Comparison of ENCODE assay signal across 10 mouse cellular contexts in the genomic region with DNA sequence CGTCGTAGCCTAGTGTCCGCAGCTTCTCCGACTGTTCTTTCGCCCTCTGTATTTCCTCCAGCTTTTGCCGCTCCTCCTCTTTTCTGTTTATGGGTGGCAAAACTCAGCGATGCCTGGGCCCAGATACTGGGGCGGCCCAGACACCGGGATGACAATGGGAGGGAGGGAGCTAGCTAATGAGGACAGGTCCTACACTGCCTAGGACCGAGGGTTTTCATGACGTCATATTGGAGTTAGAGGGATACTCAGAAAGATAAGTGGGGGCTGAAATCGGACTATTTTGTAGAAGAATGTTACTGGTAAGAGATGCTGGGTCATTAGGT. TPM values are rescaled to one million over a fixed set of nuclear protein-coding genes. Genes with fewer than 3 reads are reported as not detected.
DNase-seq lines count a peak whose midpoint lies in the region; ATAC-seq and TF ChIP-seq lines count a peak whose summit lies in the region.
"Had no signal": no experiment of that assay in that cellular context is flagged by ENCODE, and none has a peak within 500 bp of the region (broad histone marks: within the 10 kb centered on the region; RNA-seq: fewer than 3 reads in every experiment).

No protein-coding gene starts in this region.

- H3K9ac ChIP-seq in kidney, postnatal 0 days (ENCODE audit: low read depth, low read length): no peak overlapping the region
- H3K9ac ChIP-seq in embryonic facial prominence, embryonic 11.5 days (replicated peaks; ENCODE audit: low read length): no peak overlapping the region
- H3K9ac ChIP-seq in hindbrain, embryonic 13.5 days: no peak overlapping the region
- H3K9ac ChIP-seq in midbrain, embryonic 12.5 days (replicated peaks): 0 out of 2 replicates have a peak overlapping the region, but pooled peaks have one; percentile 4

- TF ChIP-seq CTCF in kidney, postnatal 0 days (IDR thresholded peaks at IDR 0.05; ENCODE audit: low read depth): no peak

- 5% methylated on average over 12 of the region's 12 CpGs for WGBS in kidney, postnatal 0 days
- WGBS in embryonic facial prominence, embryonic 11.5 days: 2% methylated on average over 12 of the region's 12 CpGs
- under 1% methylated on average over 12 of the region's 12 CpGs for WGBS in hindbrain, embryonic 13.5 days
- WGBS in midbrain, embryonic 12.5 days: 2% methylated on average over 12 of the region's 12 CpGs

- H3K4me1 ChIP-seq in kidney, postnatal 0 days (replicated peaks; ENCODE audit: insufficient read depth, low read length): peaks cover 27% of the 10 kb centered on the region
- peaks cover 18% of the 10 kb centered on the region for H3K4me1 ChIP-seq in embryonic facial prominence, embryonic 11.5 days (ENCODE audit: control insufficient read depth, insufficient read depth, low read length)
- H3K4me1 ChIP-seq in hindbrain, embryonic 13.5 days (replicated peaks): peaks cover 43% of the 10 kb centered on the region
- H3K4me1 ChIP-seq in midbrain, embryonic 12.5 days: peaks cover 33% of the 10 kb centered on the region

- no peaks in the 10 kb centered on the region for H3K9me3 ChIP-seq in kidney, postnatal 0 days (replicated peaks; ENCODE audit: low read length)
- no peaks in the 10 kb centered on the region for H3K9me3 ChIP-seq in embryonic facial prominence, embryonic 11.5 days (replicated peaks; ENCODE audit: control insufficient read depth, low read length)
- no peaks in the 10 kb centered on the region for H3K9me3 ChIP-seq in hindbrain, embryonic 13.5 days
- H3K9me3 ChIP-seq in midbrain, embryonic 12.5 days: no peaks in the 10 kb centered on the region

- DNase-seq in kidney, postnatal 0 days (ENCODE audit: low spot score): no peak
- no peak for DNase-seq in kidney, adult 9 months
- no peak for DNase-seq in embryonic facial prominence, embryonic 11.5 days (ENCODE audit: low spot score)
- DNase-seq in layer of hippocampus, adult 11-12 months (ENCODE audit: low spot score): no peak
- DNase-seq in thymus, postnatal 4 days: no peak
- no peak for DNase-seq in layer of hippocampus, adult 8-10 months (ENCODE audit: low spot score in 2 of 2)
- DNase-seq: kidney, postnatal 25 days had no signal

- H3K27ac ChIP-seq in kidney, postnatal 0 days: no peak overlapping the region
- H3K27ac ChIP-seq in embryonic facial prominence, embryonic 11.5 days (replicated peaks; ENCODE audit: low read depth, low read length): no peak overlapping the region
- no peak overlapping the region for H3K27ac ChIP-seq in hindbrain, embryonic 13.5 days
- no peak overlapping the region for H3K27ac ChIP-seq in midbrain, embryonic 12.5 days (replicated peaks)

- peak overlapping the region; percentile 49 for H3K4me2 ChIP-seq in kidney, postnatal 0 days (ENCODE audit: low read length)
- H3K4me2 ChIP-seq in embryonic facial prominence, embryonic 11.5 days (ENCODE audit: low read depth, low read length): peak overlapping the region; percentile 31; the same call in 1 of the 2 replicates
- peak overlapping the region; percentile 37 for H3K4me2 ChIP-seq in hindbrain, embryonic 13.5 days
- peak overlapping the region; percentile 30 for H3K4me2 ChIP-seq in midbrain, embryonic 12.5 days (replicated peaks)

- ATAC-seq in kidney, postnatal 0 days (replicated peaks; ENCODE audit: low FRiP score, low read depth): no peak
- ATAC-seq in embryonic facial prominence, embryonic 11.5 days (replicated peaks; ENCODE audit: insufficient number of reproducible peaks, low FRiP score, low TSS enrichment, low read depth): no peak
- no peak for ATAC-seq in hindbrain, embryonic 13.5 days (ENCODE audit: low FRiP score)
- ATAC-seq in midbrain, embryonic 12.5 days (ENCODE audit: low FRiP score, low read depth): no peak

- peaks cover 43% of the 10 kb centered on the region for H3K27me3 ChIP-seq in kidney, postnatal 0 days (ENCODE audit: insufficient read depth, low read length)
- H3K27me3 ChIP-seq in embryonic facial prominence, embryonic 11.5 days (ENCODE audit: control insufficient read depth, insufficient read depth, low read length): peaks cover 94% of the 10 kb centered on the region
- peaks cover 100% of the 10 kb centered on the region for H3K27me3 ChIP-seq in hindbrain, embryonic 13.5 days
- H3K27me3 ChIP-seq in midbrain, embryonic 12.5 days: peaks cover 100% of the 10 kb centered on the region

- H3K4me3 ChIP-seq in kidney, postnatal 0 days (replicated peaks; ENCODE audit: low read depth, low read length): peak overlapping the region; percentile 18; the same call in 1 of the 2 replicates
- no peak overlapping the region for H3K4me3 ChIP-seq in embryonic facial prominence, embryonic 11.5 days (ENCODE audit: low read depth, low read length)
- peak overlapping the region; percentile 15 for H3K4me3 ChIP-seq in hindbrain, embryonic 13.5 days
- peak overlapping the region; percentile 18 for H3K4me3 ChIP-seq in midbrain, embryonic 12.5 days

- no peaks in the 10 kb centered on the region for H3K36me3 ChIP-seq in kidney, postnatal 0 days (ENCODE audit: insufficient read depth, low read length)
- no peaks in the 10 kb centered on the region for H3K36me3 ChIP-seq in embryonic facial prominence, embryonic 11.5 days (replicated peaks; ENCODE audit: control insufficient read depth, insufficient read depth, low read depth, low read length)
- no peaks in the 10 kb centered on the region for H3K36me3 ChIP-seq in hindbrain, embryonic 13.5 days
- no peaks in the 10 kb centered on the region for H3K36me3 ChIP-seq in midbrain, embryonic 12.5 days

RNA-seq across cellular contexts. Expression of gene Tnfrsf25, which starts 5.4 kb away (rescaled TPM):
- 0.68 and 0.83 TPM in 2 replicates for polyA plus RNA-seq in kidney, postnatal 0 days (2015; fragmentation: Nextera tagmentation; extraction: Ambion mirVana)
- polyA plus RNA-seq in embryonic facial prominence, embryonic 11.5 days (2014; fragmentation: Nextera tagmentation; extraction: Ambion mirVana): 0.21 and 0.75 TPM in 2 replicates
- 1.00 and 1.3 TPM in 2 replicates for polyA plus RNA-seq in hindbrain, embryonic 13.5 days (2015; fragmentation: Nextera tagmentation; extraction: Ambion mirVana)
- 0.73 and 0.83 TPM in 2 replicates for polyA plus RNA-seq in midbrain, embryonic 12.5 days (2016; fragmentation: Nextera tagmentation; extraction: Ambion mirVana)
- total RNA-seq in layer of hippocampus, adult 8-10 months (2022): 10 to 100 TPM; 19.8 to 71.6 (median 34.1) TPM

RNA-seq across cellular contexts. Expression of gene Espn, which starts 31.0 kb away (rescaled TPM):
- polyA plus RNA-seq in kidney, postnatal 0 days (2015; fragmentation: Nextera tagmentation; extraction: Ambion mirVana): 32.9 and 35.0 TPM in 2 replicates
- polyA plus RNA-seq in embryonic facial prominence, embryonic 11.5 days (2014; fragmentation: Nextera tagmentation; extraction: Ambion mirVana): 6.2 and 7.3 TPM in 2 replicates
- 0.09 and 0.22 TPM in 2 replicates for polyA plus RNA-seq in hindbrain, embryonic 13.5 days (2015; fragmentation: Nextera tagmentation; extraction: Ambion mirVana)
- polyA plus RNA-seq in midbrain, embryonic 12.5 days (2016; fragmentation: Nextera tagmentation; extraction: Ambion mirVana): 0.26 TPM in 1 of 2 replicates, not detected in the other
- total RNA-seq in layer of hippocampus, adult 8-10 months (2022): 1 to 10 TPM; 2.9 to 3.0 (median 3.0) TPM

RNA-seq across cellular contexts. Expression of gene Hes2, which starts 37.5 kb away (rescaled TPM):
- 0.41 and 0.78 TPM in 2 replicates for polyA plus RNA-seq in kidney, postnatal 0 days (2015; fragmentation: Nextera tagmentation; extraction: Ambion mirVana)
- 0.22 and 0.24 TPM in 2 replicates for polyA plus RNA-seq in embryonic facial prominence, embryonic 11.5 days (2014; fragmentation: Nextera tagmentation; extraction: Ambion mirVana)
- 0.34 and 1.8 TPM in 2 replicates for polyA plus RNA-seq in hindbrain, embryonic 13.5 days (2015; fragmentation: Nextera tagmentation; extraction: Ambion mirVana)
- polyA plus RNA-seq in midbrain, embryonic 12.5 days (2016; fragmentation: Nextera tagmentation; extraction: Ambion mirVana): 0.47 and 0.60 TPM in 2 replicates
- not detected for total RNA-seq in layer of hippocampus, adult 8-10 months (2022)
- polyA plus RNA-seq: brain, embryonic 14.5 days had no signal

RNA-seq across cellular contexts. Expression of gene Plekhg5, which starts 48.8 kb away (rescaled TPM):
- 18.3 and 19.3 TPM in 2 replicates for polyA plus RNA-seq in kidney, postnatal 0 days (2015; fragmentation: Nextera tagmentation; extraction: Ambion mirVana)
- polyA plus RNA-seq in embryonic facial prominence, embryonic 11.5 days (2014; fragmentation: Nextera tagmentation; extraction: Ambion mirVana): 5.3 and 6.8 TPM in 2 replicates
- 10.2 and 10.9 TPM in 2 replicates for polyA plus RNA-seq in hindbrain, embryonic 13.5 days (2015; fragmentation: Nextera tagmentation; extraction: Ambion mirVana)
- polyA plus RNA-seq in midbrain, embryonic 12.5 days (2016; fragmentation: Nextera tagmentation; extraction: Ambion mirVana): 9.4 and 9.9 TPM in 2 replicates
- 100 to 1,000 TPM; 123 to 164 (median 145) TPM for total RNA-seq in layer of hippocampus, adult 8-10 months (2022)

RNA-seq across cellular contexts. Expression of gene Acot7, which starts 56.8 kb away (rescaled TPM):
- 56.4 and 63.5 TPM in 2 replicates for polyA plus RNA-seq in kidney, postnatal 0 days (2015; fragmentation: Nextera tagmentation; extraction: Ambion mirVana)
- 47.5 and 54.9 TPM in 2 replicates for polyA plus RNA-seq in embryonic facial prominence, embryonic 11.5 days (2014; fragmentation: Nextera tagmentation; extraction: Ambion mirVana)
- polyA plus RNA-seq in hindbrain, embryonic 13.5 days (2015; fragmentation: Nextera tagmentation; extraction: Ambion mirVana): 269 and 299 TPM in 2 replicates
- polyA plus RNA-seq in midbrain, embryonic 12.5 days (2016; fragmentation: Nextera tagmentation; extraction: Ambion mirVana): 104 and 105 TPM in 2 replicates
- total RNA-seq in layer of hippocampus, adult 8-10 months (2022): 100 to 1,000 TPM; 297 to 327 (median 321) TPM
